Mouse (Mus musculus): ENCODE measurements around the gene Wipi2.

GRCm38 (mm10) chr5:142702511-142703138 is 75.1 kb downstream of the Wipi2 start:
- TF ChIP-seq CTCF (IDR thresholded peaks at IDR 0.05; ENCODE audit: extremely low read depth, insufficient read depth, insufficient read length, insufficient replicate concordance) (no peak), POLR2A (IDR thresholded peaks at IDR 0.05; ENCODE audit: low read depth, low read length) (no peak)
